Mouse (Mus musculus) NIH3T3 (cell line): ENCODE data around the gene Gm4631.
"Not testable (repeated sequence)": the region's sequence is repeated elsewhere in the genome, so short reads cannot be mapped to it uniquely, and the experiment has no call there.

Experiments
- DNase-seq: peaks from one replicate; pipeline ENCODE4 v3.0.0-alpha.2; 2012; ENCODE audit warnings: low read depth

Gene Gm4631

GRCm38 (mm10) chr2:175338097-175338496, at the start of gene Gm4631:
Gene Gm4631, minus strand, starts transcription at chr2:175338197.
- not testable (repeated sequence) for DNase-seq

DNA sequence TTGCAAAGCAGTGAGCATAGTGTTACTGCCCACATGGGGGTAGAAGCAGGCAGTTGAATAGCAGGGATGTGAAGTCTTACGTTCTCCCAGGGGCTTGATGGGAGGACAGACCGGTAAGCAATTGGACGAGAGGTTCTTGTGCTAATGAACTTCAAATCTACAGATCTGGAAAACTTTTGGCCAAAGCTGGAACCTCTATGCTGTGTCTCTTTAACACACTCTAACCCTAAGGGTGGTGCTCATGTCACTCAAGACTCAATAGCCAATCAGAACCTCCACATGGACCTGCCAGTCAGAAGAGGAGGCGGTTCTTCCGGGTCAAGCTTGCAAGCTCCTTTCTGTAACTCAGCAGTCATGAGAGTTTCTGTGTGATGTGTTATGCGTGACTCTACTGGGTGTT, 34.1 kb upstream of the Gm4631 start, which contains the start of gene Zfp968:
Zfp968 (plus strand) TSS at position 301 of the 400 bp plus-strand sequence.
- DNase-seq = not testable (repeated sequence)

DNA sequence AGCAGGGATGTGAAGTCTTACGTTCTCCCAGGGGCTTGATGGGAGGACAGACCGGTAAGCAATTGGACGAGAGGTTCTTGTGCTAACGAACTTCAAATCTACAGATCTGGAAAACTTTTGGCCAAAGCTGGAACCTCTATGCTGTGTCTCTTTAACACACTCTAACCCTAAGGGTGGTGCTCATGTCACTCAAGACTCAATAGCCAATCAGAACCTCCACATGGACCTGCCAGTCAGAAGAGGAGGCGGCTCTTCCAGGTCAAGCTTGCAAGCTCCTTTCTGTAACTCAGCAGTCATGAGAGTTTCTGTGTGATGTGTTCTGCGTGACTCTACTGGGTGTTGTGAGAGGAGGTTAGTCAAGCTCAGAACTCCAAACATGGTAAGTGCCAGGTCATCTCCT, 63.2 kb downstream of the Gm4631 start, which contains the start of gene Gm14440:
Gm14440 (plus strand) TSS at position 301 of the 400 bp plus-strand sequence.
- DNase-seq = not testable (repeated sequence)
